Mouse (Mus musculus): ENCODE measurements around the gene AW011738.

AW011738 gene

GRCm38 (mm10) chr4:156203001-156203412 lies at the start of gene AW011738:
AW011738 (plus strand) TSS chr4:156203304.
- DNase-seq (ENCODE audit: inconsistent ontology term), result peak; percentile 88

GRCm38 (mm10) chr4:156154771-156155170 lies 48.3 kb upstream of the AW011738 start:
- no peak for DNase-seq (ENCODE audit: inconsistent ontology term)

DNA sequence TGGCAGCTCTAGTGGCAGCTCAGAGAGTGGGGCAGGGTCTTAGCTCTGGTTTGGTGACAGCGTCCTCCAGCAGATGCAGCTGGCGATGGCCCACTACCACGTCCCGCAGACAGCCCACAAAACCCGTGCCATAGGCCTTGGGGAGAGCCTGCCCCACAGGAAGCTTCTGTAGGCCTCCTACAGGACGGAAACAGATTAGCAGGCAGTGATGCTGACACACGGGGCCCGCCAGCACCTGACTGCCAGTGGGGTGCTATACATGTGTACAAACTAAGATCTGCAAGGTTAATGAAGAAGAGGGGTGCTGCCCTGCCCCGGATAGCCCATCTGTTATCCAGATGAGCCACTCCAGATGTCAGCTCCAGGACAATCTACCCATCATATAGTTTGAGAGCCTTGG lies 36.6 kb upstream of the AW011738 start:
- no peak for DNase-seq (ENCODE audit: inconsistent ontology term)

DNA sequence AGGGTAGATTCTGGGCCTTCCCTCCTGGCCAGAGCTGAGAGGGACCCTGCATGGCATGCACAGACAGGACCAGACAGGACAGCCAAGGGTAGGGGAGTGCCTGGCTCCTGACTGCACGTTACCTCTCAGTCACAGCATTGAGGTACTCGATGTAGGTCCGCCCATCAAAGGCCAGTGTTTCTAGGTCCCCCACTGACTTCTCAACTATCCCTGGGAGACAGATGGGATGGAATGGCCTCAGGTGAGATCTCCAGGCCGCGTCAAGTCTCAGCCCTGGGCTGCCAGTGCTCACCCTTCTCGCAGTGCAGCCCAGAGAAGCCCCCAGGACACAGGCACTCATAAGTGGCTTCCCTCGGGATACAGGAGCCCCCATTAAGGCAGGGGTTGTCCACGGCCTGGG lies 34.5 kb upstream of the AW011738 start:
- DNase-seq (ENCODE audit: inconsistent ontology term), result no peak

GRCm38 (mm10) chr4:156169129-156169528 lies 34.0 kb upstream of the AW011738 start:
- DNase-seq (ENCODE audit: inconsistent ontology term), result no peak

GRCm38 (mm10) chr4:156171828-156172227 lies 31.3 kb upstream of the AW011738 start:
- no peak for DNase-seq (ENCODE audit: inconsistent ontology term)

GRCm38 (mm10) chr4:156177630-156178029 lies 25.5 kb upstream of the AW011738 start:
- no peak for DNase-seq (ENCODE audit: inconsistent ontology term)

GRCm38 (mm10) chr4:156183747-156184146 lies 19.4 kb upstream of the AW011738 start:
- DNase-seq (ENCODE audit: inconsistent ontology term), result no peak

DNA sequence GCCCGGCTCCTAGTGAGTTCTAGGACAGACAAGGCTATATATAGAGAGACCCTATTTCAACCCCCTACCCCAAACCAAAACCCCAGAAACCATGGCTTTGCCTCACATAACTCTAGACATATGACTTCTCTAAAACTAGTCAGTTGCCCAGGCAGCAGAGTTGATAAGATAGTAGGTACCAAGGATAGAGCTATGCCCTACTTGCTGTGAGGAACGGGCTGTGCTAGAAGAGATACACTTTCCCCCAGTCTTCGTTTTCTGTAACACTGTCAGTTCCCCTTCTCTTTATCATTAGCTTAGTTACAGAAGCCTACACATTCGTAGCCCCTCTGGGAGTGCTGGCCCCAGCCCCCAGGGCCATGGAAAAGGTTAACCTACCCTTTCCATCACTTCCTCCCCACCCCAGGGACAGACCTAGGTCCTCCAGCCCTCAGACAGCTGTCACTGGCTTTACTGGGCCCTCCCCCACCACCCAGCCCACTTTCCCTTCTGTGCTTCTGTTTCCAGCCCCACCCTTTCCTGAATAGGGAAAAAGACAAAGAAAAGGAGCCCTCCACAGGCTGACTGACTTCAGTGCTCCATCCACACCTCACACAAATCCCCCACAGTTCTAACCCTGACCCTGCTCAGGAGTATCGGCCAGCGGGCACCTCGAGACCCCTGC lies 18.7 kb upstream of the AW011738 start:
- no peak for DNase-seq (ENCODE audit: inconsistent ontology term)

- no peak for DNase-seq (ENCODE audit: inconsistent ontology term)
Measured at GRCm38 (mm10) chr4:156185456-156185949, 17.6 kb upstream of the AW011738 start.

DNA sequence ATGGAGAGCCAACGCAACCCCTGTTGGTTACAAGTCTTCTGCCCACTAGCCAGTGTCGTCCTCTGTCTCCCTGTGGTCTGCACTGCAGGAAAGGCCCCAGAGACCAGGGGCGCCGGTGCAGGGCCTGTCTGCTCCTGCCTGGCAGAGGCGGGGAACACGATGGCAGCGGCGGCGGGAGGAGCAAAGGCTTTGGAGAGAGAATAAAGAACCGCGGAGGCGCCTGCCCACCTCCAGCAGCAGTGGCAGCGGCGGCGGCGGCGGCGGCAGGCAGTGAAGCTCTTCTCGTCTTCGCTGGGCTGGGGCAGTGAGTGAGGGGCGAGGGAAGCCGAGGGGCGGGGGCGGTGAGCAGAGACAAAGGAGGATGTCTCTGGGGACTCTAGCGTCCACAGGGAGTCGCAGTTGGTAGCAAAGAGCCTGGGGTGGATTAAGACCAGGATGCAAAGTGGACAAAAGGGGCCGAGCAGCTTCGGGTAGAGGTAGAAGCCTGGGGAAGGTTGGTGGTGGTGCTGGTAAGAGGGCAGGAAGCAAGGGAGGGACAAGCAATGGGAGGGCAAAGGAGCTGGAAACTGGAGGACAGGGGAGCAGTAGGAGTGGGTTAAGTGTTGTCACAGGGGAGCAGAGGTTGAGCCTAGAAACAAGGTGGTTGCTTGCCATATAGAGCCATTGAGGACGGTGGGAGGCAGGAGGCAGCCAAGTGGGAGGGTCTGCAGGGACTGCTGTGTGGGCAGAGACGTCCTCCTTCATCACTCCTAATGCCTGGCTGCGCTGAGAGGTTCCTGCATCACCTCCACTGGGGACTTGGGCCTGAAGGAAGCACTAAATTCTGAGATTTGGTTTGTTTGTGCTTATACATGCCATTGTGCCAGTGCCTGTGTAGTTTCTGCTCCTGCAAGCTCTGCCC lies 16.9 kb upstream of the AW011738 start:
- DNase-seq (ENCODE audit: inconsistent ontology term), result peak; percentile 62

DNA sequence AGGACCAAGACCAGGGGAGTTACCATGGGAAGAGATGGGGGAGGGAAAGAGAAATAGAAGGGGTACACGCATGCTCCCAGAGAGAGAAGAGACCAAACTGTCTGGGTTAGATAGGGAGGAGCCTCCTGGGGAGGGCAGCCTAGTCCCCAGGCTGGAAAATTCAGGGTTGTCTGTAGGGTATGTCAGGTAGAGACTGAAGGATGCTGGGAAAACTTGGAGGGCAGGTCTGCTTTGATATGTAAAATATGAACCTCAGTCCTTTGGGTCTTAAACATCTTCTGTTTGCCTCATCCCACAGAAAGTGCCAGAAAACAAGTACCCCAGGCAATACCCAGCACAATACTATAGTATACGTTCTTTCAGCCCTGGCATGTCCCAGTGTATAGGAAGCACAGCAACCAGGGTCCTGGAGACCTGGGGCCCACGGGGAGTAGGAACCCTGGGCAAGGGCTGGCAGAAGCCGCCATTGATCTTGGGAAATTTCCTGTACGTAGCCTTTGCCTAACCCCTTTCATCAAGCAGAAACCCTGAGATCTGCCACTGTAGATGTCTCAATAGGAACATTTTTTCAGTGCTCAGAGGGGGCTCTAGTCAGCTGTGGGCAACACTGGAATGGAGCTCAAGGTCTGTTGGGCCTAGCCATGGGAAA lies 14.8 kb upstream of the AW011738 start:
- DNase-seq (ENCODE audit: inconsistent ontology term), result no peak

DNA sequence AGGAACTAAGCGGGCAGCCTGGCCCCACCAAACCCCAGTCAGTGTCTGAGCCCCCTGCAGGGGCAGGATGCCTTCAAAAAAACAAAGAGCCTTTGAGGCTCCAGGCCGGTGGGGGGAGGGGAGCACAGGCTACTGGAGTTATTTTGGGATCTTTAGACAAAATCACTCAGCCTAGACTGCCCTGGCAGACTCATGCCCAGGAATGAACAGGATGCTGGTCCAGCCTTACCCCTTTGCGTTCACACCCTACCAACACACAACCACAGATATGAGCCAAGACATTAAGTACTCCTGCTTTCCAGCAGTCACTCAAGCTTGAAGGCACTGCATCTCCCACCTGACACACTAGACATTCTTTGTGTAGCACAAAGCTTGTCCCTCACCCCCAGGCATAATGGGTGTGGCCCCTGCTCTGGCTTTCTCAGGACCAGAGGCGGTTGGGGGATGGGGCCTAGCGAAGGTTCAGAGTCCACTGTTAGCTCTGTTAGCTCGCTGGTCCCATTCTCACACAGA lies 14.2 kb upstream of the AW011738 start:
- peak; percentile 95 for DNase-seq (ENCODE audit: inconsistent ontology term)

DNA sequence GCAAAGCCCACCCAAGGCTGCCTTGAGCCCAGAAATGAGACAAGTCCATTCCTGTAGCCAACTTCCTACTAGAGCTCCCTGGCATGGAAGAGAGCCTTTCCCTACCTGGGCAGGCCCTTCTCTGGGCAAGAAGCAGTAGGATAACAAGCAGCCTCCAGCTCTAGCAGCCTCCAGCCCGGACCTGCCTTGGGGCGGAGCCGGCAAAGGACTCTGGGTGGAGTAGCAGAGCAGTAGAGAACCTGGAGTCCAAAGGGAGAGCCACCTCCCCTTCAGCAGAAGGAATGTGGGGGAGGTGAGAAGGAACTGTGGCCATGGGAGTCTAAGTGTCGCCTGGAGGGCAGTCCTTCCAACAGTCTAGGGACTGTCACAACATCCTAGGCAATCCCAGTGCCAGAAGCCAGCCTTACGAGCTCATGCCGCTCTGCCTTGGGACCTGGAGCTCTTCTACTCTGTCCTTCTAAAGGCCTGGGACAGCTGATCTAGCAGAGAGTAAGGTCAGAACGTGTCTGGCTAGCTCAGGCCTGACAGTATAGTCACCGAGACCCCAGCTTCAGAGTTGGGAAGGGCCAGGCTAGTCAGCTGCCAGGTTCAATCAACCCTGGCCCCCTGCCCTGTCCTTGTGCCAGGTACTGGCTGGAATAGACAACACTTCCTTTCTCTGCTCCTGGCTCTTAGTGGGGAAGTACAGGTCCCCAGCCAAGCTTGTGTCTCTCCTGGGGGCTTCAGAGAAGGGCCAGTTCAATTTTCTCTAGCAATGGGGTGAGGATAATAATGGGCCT lies 10.5 kb upstream of the AW011738 start:
- peak; percentile 75 for DNase-seq (ENCODE audit: inconsistent ontology term)

DNA sequence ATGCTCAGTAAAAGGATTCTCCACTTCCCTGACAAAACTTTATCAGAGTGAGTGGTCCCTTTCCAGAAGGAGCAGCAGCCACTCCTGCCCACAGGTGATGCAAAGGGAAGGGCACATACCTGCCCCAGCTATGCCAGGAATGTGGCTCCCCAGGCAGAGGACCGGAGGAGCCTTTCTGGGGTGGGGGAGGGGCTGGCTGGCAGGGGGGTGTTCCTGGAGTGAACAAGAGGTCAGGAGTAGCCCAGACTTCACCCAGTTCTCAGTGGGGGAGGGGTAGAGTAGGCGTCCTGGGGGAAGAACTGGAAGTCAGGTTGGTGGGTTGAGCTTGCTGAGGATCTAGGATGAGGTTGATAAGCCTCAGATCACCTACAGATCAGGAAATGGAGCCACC lies 9.9 kb upstream of the AW011738 start:
- DNase-seq (ENCODE audit: inconsistent ontology term), result no peak

DNA sequence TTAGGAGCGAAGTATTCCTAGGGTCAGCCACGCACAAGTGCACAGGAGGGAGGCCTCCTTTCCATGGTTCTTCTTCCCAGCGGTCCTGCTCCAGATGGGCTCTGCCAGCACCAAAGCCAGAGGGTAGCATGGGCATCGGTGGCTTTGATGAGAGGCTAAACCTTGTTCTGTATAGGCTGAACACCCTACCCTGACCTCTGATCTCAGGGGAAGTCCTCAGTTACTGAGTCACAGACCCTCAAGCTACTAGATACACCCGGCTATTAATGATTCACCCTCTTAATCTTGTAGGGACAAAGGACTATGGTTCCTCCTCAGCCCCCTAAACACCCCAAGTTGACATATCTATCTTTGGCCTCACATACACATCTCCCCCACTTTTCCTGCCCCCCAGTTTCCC lies 9.2 kb upstream of the AW011738 start:
- DNase-seq (ENCODE audit: inconsistent ontology term), result no peak

GRCm38 (mm10) chr4:156194346-156194745 lies 8.8 kb upstream of the AW011738 start:
- DNase-seq (ENCODE audit: inconsistent ontology term), result no peak

DNA sequence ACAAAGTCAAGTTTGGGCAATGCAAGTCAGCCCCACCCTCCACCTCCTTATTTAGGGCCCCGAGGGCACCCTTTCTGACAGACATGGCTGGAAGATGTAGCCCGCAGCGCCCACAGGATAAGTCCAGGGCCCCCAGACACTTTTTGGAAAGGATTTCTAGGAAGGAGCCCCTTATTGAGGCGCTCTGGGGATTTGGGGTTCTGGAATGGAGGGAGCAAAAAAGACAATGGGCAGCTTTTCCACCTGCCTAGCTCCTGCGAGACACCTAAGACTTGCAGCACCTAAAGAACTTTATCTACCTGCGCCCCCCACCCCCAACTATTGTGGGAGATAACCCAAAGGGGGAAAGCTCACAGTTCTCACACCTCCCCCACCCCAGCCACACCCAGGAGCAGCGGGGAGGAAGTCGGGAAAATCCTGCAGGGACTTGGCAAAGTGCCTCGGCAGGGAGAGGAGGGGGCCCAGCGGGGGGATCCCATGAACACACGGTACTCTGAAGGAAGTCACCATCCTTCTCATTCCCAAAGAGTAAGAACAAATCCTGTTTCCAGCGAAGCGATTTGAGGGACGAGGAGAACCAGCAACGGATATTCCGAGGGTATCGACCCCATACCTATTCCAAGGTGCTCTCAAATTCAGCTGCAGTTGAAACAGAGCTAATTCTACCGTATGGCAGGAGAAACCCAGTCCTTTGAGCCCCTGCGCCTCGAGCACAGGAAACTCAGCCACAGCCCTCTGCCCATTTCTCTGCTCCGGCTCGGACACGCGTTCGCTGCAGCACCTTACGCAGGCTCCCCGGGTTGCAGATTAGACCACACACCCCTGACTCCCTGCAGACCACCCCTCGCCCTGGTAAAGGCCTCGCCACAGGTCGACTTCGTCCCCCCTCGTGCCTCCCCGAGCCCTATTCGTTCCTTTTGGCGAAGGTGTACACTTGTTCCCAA lies 6.9 kb upstream of the AW011738 start:
- peak; percentile 36 for DNase-seq (ENCODE audit: inconsistent ontology term)

GRCm38 (mm10) chr4:156197131-156197828 lies 5.8 kb upstream of the AW011738 start, which contains the start of gene Agrn:
Agrn (minus strand) TSS chr4:156197488.
- peak; percentile 82 for DNase-seq (ENCODE audit: inconsistent ontology term)

GRCm38 (mm10) chr4:156197829-156198205 lies 5.3 kb upstream of the AW011738 start:
- DNase-seq (ENCODE audit: inconsistent ontology term), result peak; percentile 96
